Mouse (Mus musculus) erythroblast, embryonic 14.5 days (primary cell): ENCODE results near the gene Tbcel.

Source experiments
- GATA1 ChIP-seq: IDR thresholded peaks from 2 replicates; pipeline ENCODE4 v1.6.1; 2012; ENCODE audit warnings: low read length, inconsistent platforms, mixed read lengths
- TAL1 ChIP-seq: IDR thresholded peaks from 3 replicates; pipeline ENCODE4 v1.6.1; 2012; ENCODE audit warnings: low read length, inconsistent platforms, mixed read lengths

- no peak for TF ChIP-seq GATA1
- TF ChIP-seq TAL1: no peak
Observed at GRCm38 (mm10) chr9:42399829-42400228, 107.8 kb downstream of the Tbcel start, which contains the start of gene Tecta.
